Mouse (Mus musculus) liver, embryonic 14.5 days (tissue): ENCODE data around the gene Zfp97.
"Not testable (repeated sequence)": the region's sequence is repeated elsewhere in the genome, so short reads cannot be mapped to it uniquely, and the experiment has no call there.

Source experiments
- CTCF ChIP-seq: IDR thresholded peaks from 2 replicates; pipeline ENCODE4 v1.5.1; 2016; ENCODE audit warnings: antibody characterized with exemption, low read depth, control low read depth
- EP300 ChIP-seq: IDR thresholded peaks from 2 replicates; pipeline ENCODE4 v1.6.1; 2016; ENCODE audit warnings: antibody characterized with exemption, low read depth

DNA sequence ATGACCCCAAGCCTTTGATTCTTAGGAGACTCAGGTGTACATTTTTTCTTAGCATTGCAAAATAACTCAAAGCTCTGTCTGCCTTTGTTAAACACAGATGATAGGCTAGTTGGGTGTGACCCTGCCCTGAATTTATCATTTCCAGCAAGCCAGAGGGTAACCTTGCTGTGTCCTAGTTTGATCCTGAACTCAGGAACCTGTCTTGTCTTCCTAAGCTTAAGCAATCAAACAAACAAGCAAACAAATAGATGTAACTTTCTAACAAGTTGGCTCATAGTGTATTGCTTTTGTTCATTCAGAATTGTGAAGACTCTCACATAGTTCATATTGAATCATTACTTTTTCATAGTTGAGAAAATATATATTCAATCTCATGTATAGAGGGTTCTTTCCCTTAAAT lies 73.5 kb downstream of the Zfp97 start:
- not testable (repeated sequence) for TF ChIP-seq CTCF, EP300
